Mouse (Mus musculus): ENCODE data around the gene Plxdc2.

Plxdc2 gene

DNA sequence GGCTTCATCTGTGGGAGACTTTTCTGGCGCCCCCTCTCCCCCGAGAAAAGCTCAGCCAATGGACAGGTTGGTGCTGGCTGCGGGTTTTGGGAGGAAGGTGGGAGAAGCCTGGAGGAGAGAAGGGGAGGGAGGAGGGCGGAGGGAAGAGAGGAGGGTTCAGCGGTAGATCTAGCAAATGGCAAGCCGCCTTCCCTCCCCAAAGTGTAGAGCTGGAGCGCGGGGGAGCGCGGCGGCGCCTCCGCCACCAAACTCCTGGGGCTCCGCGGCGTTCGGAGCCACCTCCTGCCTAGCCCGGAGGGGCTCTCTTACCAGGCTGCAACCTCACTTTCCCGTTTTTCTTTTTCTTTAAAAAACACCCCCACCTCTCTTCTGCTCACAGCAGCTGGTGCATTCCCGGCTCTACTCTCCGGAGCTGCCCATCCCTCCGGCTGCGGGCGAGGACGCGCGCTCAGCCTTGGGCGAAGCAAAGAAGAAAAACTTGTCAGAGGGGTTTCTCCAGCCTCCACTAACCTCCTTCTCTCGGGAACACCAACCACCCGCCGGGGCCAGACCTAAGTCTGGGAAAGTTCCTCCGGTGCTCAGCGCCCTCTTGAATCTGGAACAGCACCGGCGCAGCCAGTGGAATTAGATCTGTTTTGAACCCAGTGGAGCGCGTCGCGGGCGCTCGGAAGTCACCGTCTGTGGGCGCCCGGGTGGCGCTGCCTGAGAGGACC lies at the start of gene Plxdc2:
Gene Plxdc2, plus strand, starts transcription at position 199 of the 713 bp plus-strand sequence.
- DNase-seq (ENCODE audit: extremely low spot score), result peak; percentile 88

DNA sequence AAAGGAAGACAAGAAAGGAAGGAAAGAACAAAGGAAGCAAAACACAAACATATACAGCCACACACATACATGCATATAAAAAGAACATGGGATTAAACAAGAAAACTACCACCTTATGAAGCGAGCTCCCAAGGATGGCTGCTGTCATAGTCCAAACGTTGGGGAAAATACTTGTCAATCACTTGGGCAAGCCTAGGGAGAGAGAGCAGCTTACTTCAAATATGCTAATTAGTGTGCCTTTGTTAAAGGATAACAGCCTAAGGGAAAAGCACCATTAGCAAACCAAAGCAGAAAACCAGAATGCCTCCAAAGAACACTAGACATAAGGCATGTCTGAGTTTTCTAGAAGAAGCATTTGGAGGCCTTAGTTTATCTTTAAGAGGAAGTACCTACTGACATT lies 45.7 kb upstream of the Plxdc2 start:
- no peak for DNase-seq (ENCODE audit: extremely low spot score)

DNA sequence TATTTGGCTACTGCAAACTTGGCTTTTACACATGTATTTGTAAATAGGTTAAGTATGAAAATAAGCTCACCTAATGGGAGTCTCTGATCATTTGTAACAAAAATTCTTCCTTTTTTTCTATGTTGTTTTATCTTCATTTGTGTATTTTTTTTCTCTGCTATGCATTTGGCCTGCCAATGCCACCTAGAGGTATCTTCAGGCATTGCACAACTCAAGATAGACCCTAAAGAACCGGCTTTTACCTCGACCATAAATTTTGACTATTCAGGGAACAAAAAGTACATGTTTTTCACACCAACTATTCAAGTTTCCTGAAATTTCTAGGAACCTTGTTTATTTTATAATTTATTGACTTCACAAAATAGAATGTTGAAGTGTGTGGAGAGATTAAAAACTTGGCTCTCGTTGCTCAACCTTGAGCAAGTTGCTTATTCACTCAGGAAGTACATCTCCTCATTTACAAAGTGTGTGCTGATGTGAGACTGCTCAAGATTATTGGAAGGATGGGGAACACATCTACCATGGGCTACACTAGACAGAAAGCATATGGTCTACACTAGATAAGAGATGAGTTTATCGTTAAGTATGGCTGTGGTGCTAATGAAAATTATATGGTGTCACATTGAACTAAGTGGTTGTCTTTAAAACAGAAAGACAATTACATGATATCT lies 43.6 kb upstream of the Plxdc2 start:
- DNase-seq (ENCODE audit: extremely low spot score), result peak; percentile 12

DNA sequence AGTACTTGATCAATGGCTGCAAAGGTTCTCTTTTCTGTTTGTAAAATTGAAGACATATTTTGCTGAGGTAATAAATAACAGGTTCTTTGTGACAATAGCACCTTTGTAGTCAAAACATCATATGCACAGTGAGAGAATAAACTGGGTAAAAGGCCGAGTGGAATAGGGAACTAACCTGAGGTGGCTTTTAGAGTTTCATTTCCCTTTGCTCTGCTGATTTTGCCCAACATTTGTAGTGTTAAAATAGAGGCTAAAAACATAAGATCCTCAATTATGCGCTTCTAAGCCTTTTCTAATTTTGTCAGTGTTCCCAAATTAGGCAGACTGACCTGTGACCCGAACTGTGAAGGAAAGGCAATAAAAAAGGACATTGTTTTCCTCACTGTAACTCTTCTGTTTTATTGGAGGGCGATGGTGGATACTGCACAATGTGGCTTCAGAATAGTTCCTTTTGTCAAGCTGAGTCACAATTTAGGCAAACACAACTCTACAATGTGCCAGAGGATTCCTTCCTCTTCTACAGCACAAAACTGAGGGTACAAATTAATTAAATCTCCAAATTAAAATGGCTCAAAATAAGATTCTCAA lies 20.8 kb upstream of the Plxdc2 start:
- no peak for DNase-seq (ENCODE audit: extremely low spot score)

- DNase-seq (ENCODE audit: extremely low spot score), result no peak
These were observed 11.5 kb upstream of the Plxdc2 start for GRCm38 (mm10) chr2:16344564-16344963.

DNA sequence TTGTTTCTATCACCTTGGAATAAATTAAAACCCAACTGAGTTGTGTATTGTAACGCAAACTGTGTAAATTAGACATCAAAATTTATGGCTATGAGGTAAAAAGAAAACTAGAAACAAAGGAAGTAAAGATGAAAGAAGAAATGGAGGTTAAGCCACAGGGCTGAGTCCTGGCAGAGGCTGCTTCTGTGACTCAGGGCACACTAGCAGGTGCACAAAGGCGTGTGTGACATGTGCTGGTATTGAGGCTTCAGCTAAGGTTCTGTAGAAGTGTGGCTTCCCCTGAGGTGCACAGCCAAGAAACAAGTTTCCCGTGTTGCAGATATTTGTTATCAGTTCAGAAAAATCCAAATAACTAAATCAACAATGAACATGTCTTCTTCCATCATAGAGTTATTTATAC lies 5.0 kb upstream of the Plxdc2 start:
- no peak for DNase-seq (ENCODE audit: extremely low spot score)

GRCm38 (mm10) chr2:16355611-16356105 lies 446 bp upstream of the Plxdc2 start:
- peak; percentile 89 for DNase-seq (ENCODE audit: extremely low spot score)

GRCm38 (mm10) chr2:16356921-16357837 lies 1.1 kb downstream of the Plxdc2 start:
- DNase-seq (ENCODE audit: extremely low spot score), result no peak

GRCm38 (mm10) chr2:16357946-16358345 lies 1.8 kb downstream of the Plxdc2 start:
- DNase-seq (ENCODE audit: extremely low spot score), result no peak

GRCm38 (mm10) chr2:16359341-16359928 lies 3.3 kb downstream of the Plxdc2 start:
- no peak for DNase-seq (ENCODE audit: extremely low spot score)

GRCm38 (mm10) chr2:16364749-16365148 lies 8.6 kb downstream of the Plxdc2 start:
- DNase-seq (ENCODE audit: extremely low spot score), result no peak

- DNase-seq (ENCODE audit: extremely low spot score), result no peak
These were observed 9.8 kb downstream of the Plxdc2 start for GRCm38 (mm10) chr2:16365830-16366401.

- no peak for DNase-seq (ENCODE audit: extremely low spot score)
These were observed 14.3 kb downstream of the Plxdc2 start for GRCm38 (mm10) chr2:16370419-16370818.

- no peak for DNase-seq (ENCODE audit: extremely low spot score)
These were observed 18.2 kb downstream of the Plxdc2 start for GRCm38 (mm10) chr2:16374288-16374687.

DNA sequence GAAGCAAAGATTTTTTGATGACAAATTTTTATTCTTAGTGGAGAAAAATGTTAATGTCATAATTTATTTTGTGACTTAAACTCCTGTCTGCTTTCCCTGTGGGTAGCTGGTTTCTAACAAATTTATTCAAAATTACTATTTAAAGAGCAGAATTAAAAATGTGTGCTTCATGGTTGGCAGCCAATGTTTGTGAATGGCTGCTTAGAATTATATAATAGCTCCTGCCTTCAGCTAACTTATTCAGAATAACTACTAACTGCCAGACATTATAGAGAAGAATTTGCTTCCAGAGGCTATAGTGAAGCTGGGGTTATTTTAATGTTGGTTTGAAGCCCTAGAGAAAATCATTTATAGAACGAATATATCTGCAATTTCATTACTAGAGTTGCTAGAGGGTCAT lies 30.1 kb downstream of the Plxdc2 start:
- no peak for DNase-seq (ENCODE audit: extremely low spot score)

DNA sequence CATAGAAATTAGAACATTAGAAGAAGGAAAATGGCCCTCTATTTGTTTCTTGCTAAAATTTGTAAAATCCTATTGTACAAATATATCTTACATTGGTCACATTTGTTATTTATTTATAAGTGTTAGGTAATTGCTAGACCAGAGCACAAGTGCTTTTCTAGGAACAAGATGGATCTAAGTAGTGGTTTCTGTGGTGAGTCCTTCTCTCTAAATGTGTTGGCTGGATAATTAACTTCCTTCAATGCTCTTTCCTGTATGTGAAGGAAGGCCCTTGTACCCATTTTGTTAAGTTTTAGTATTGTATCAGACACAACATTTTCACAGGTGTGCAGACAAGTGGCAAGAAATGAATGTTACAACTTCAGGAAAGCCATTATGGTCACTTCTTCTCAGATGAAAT lies 30.6 kb downstream of the Plxdc2 start:
- DNase-seq (ENCODE audit: extremely low spot score), result no peak

- no peak for DNase-seq (ENCODE audit: extremely low spot score)
These were observed 31.7 kb downstream of the Plxdc2 start for GRCm38 (mm10) chr2:16387787-16388186.

GRCm38 (mm10) chr2:16397501-16397900 lies 41.4 kb downstream of the Plxdc2 start:
- no peak for DNase-seq (ENCODE audit: extremely low spot score)

DNA sequence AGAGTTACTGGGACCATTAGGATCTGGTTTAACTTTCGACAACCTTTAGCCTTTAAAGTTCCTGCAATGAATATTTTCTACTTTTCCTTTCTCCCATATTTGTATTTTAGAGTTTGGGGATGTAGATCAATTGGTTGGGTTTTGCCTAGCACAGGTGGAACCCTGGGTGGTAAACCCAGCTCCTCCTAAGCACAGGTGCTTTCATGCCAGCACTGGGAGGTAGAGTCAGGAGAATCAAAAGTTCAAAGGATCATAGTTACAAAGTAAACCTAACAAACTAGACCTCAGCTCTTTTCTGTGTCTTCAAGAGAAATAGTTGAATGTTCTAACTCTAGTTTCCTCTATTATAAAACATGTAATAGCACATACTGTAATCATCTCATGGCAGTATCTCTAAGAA lies 41.9 kb downstream of the Plxdc2 start:
- DNase-seq (ENCODE audit: extremely low spot score), result no peak

DNA sequence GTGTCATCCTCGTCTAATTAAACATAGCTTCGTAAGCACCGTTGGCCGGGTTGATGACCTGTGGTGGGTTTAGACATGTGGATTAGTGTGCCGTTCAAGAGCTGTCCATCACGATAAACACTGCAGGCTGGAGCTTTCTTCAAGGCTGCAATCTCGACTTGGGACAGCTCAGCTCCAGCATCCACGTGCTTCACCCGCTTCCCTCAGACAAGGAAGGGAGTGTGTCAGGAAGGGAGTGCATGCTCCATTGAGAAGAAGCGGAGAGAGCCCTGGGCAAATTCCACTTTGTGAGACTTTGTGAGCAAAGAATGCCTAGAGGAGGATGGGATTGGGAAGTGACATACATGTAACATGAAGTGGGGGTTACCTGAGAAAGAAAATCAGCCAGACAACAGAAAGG lies 42.8 kb downstream of the Plxdc2 start:
- DNase-seq (ENCODE audit: extremely low spot score), result no peak

- no peak for DNase-seq (ENCODE audit: extremely low spot score)
These were observed 50.4 kb downstream of the Plxdc2 start for GRCm38 (mm10) chr2:16406508-16406907.

Data from embryo, embryonic 9.5 days (tissue).